Mouse (Mus musculus) monocyte, adult 5-6 weeks (primary cell): Measurements from ENCODE around the gene Dpy19l3. TPM values are rescaled to one million over a fixed set of nuclear protein-coding genes. Genes with fewer than 3 reads are reported as not detected.
A peak's percentile ranks its signal among the peaks of the same experiment; 100 is the strongest.

ENCODE experiments used
- ATAC-seq: fragments of 153-309, 156-312 bp; replicated peaks from 2 replicates; pipeline ENCODE4 v1.8.0; 2017; ENCODE audit warnings: mild to moderate bottlenecking; ENCODE audit not compliant: low TSS enrichment, insufficient number of reproducible peaks, severe bottlenecking, poor library complexity, low FRiP score
- total RNA-seq: library from RNA; stranded (forward); fragments of 200-1000, 200-491, 200-594 nt; gene quantifications from 3 replicates; pipeline ENCODE4 v1.2.3, GENCODE M21; 2017

The Dpy19l3 gene
- total RNA-seq, 1 experiment from 2014 or later: 5.0 TPM

DNA sequence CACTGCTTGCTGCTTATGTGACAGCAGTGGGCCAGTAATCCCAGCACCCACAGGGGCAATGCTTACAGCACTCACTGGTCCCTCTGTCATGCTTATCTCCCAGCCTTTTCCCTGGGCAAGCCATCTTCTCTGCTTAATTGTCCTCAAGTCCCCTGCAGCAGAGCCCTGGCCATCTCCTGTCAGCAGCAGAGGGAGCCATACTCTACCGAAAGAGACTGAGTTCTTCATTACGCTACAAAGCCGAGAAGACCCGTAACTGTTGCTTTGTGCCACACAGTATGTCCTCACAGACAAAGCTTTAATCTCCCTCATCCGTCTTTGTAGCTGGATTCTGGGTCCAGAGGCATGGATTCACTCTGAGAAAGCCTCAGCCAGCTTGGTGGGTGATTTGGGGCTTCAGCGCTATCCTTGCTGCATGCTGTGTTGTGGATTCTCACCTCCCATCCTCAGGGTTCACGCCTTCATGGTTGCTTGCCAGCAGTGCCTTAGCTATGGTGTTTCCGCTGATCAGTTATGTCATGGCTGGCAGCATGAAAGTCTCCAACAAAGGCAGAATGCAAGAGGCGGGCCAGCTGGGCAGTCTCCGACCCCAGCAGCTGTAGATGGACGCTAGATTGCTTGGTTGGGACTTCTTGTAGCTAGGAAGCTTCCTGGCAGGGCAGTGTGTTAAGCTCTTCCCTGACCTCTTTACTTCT is 103.4 kb downstream of the Dpy19l3 start:
- no peak for ATAC-seq

GRCm38 (mm10) chr7:35649071-35649470 is 105.2 kb downstream of the Dpy19l3 start:
- ATAC-seq: peak; percentile 57

GRCm38 (mm10) chr7:35648239-35649069 is 105.8 kb downstream of the Dpy19l3 start:
- ATAC-seq: no peak

DNA sequence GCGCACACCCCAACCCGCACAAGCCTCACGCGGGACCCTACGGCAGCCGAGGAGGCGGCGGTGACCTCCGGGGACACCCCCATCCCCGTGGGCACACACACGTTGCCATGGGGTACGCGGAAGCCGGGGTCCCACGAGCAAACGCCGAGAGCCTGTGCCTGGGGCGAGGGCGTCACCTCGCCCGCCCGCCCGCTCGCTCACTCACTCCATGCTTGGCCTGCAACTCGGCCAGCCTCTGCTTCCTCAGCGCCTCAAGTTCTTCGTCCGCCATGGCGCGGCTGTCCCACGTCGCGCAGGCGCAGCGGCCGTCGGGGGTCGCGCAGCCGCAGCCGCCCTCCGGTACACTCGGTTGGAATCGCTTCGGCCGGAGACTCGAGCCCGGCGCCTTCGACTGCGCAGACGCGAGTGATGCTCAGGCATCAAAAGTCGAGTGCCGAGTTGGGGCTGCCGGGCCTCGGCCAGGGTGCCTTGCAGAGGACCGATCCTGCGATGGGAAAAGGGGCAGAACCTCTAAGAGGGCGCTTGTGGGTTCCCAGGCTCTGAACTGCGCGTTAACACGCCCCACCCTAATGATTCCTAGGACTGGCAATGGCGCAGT is 107.1 kb downstream of the Dpy19l3 start, which contains the start of gene Pdcd5:
Gene Pdcd5, minus strand, starts transcription at position 421 of the 598 bp plus-strand sequence.
- ATAC-seq: peak; percentile 85

- no peak for ATAC-seq
Observed at GRCm38 (mm10) chr7:35646317-35647081, 107.8 kb downstream of the Dpy19l3 start.

DNA sequence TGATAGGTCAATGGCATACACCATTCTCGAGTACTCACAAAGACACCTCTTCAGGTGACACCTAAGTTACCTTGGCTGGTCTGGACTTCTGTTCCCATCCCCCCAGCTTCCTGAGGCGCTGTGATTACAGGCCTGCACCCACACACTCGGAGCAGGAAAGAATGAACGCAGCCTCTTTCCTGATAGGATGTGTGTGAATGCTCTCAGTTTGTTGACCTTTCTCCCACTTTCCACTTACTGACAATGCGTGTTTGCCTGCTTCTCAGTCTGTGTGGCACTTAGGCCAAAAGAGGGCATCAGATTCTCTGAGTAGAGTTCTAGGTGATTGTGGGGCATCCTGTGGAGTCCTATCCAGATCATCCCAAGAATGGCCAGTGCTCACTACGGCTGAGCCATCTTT is 114.2 kb downstream of the Dpy19l3 start:
- no peak for ATAC-seq

GRCm38 (mm10) chr7:35636874-35637273 is 117.4 kb downstream of the Dpy19l3 start:
- ATAC-seq: no peak

GRCm38 (mm10) chr7:35636229-35636628 is 118.0 kb downstream of the Dpy19l3 start:
- ATAC-seq: no peak

Other genes starting within 250 kb of the Dpy19l3 start
- not detected in 3 replicates for gene Tdrd12, start 216.7 kb downstream of the Dpy19l3 start, total RNA-seq
- 15.7 to 30.9 TPM (median 21.0 TPM) in 3 replicates for gene Nudt19, start 198.2 kb downstream of the Dpy19l3 start, total RNA-seq
- gene Rgs9bp, start 168.9 kb downstream of the Dpy19l3 start, total RNA-seq: 0.10 to 0.21 TPM in 2 of 3 replicates, not detected in the other
- gene Ankrd27, start 168.2 kb downstream of the Dpy19l3 start, total RNA-seq: 22.5 to 37.8 TPM (median 27.3 TPM) in 3 replicates
- 74.9 to 102 TPM (median 79.3 TPM) in 3 replicates for gene Pdcd5, start 106.9 kb downstream of the Dpy19l3 start, total RNA-seq
- gene Zfp507, start 48.5 kb upstream of the Dpy19l3 start, total RNA-seq: 5.0 to 16.1 TPM (median 9.2 TPM) in 3 replicates